Mouse (Mus musculus) ES-Bruce4 (cell line): ENCODE results near the gene Serpini1.

Experiments used
- CTCF ChIP-seq: IDR thresholded peaks from one replicate; pipeline ENCODE4 v1.8.1; 2011; ENCODE audit warnings: low read depth, low read length
- POLR2A ChIP-seq: IDR thresholded peaks from one replicate; pipeline ENCODE4 v1.8.1; 2011; ENCODE audit warnings: low read length; ENCODE audit not compliant: insufficient read depth

DNA sequence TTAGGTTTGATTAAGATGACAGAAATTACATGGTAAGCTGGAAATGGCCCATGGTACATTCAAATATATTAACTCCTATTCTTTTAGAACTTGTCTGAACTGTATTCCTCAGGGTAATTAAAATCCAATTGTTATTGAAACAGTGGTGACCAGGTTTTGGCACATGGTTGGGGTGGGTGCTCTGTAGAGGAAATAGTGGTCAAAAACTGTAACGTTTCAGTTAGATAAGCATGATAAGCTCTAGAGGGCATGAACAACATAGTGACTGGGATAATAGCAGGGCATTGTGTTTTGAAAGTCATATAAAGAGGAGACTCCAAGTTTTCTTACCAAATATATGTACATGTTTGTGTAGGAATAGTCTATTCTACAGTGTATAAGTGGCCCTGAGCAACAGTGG, 134.7 kb downstream of the Serpini1 start:
- no peak for TF ChIP-seq POLR2A
- TF ChIP-seq CTCF = no peak
